Mouse (Mus musculus) bone marrow macrophage, adult 2 months (primary cell): Measurements from ENCODE around the gene Scnm1.

Source experiments
- CTCF ChIP-seq: IDR thresholded peaks from 2 replicates; pipeline ENCODE4 v1.5.1; 2012; ENCODE audit warnings: low read depth, mild to moderate bottlenecking, low read length, moderate library complexity
- POLR2A ChIP-seq: IDR thresholded peaks from 2 replicates; pipeline ENCODE4 v1.6.1; 2012; ENCODE audit warnings: mild to moderate bottlenecking, low read depth, low read length, borderline replicate concordance

DNA sequence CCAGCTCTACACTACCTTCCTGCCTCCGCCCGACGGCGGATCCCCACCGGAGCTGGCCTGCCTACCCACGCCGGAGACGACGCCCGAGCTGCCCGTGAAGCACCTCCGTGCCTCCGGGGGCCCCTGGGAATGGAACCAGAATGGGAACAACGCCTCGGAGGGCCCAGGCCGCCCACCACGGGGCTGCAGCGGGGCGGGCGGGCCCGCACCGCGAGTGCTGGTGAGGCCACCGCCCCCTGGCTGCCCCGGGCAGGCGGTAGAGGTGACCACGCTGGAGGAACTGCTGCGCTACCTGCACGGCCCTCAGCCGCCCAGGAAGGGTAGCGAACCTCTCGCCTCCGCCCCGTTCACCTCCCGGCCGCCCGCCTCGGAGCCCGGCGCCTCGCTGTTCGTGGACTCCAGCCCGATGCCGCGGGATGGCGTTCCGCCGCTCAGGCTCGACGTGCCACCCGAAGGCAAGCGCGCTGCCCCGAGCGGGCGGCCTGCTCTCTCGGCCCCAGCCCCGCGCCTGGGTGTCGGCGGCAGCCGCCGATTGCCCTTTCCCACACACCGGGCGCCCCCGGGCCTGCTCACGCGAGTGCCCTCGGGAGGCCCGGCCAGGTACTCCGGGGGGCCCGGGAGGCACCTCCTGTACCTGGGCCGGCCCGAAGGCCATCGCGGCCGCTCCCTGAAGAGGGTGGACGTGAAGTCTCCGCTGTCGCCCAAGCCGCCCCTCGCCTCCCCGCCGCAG is 38.9 kb upstream of the Scnm1 start:
- no peak for TF ChIP-seq CTCF
- no peak for TF ChIP-seq POLR2A
